Mouse (Mus musculus) left cerebral cortex, adult 2 months (tissue): ENCODE measurements around the gene Ncan. TPM values are rescaled to one million over a fixed set of nuclear protein-coding genes. Genes with fewer than 3 reads are reported as not detected.

ENCODE experiments used
- DNase-seq, 2 experiments: peaks; one replicate each; pipeline ENCODE4 v3.0.0; 2021 to 2022; ENCODE audit warnings: low spot score in 2 of 2, mixed read lengths in 1 of 2; ENCODE audit errors: extremely low spot score in 1 of 2
- H3K27ac ChIP-seq: fragments of 200-600 bp; 2 replicates; pipeline ENCODE4 v1.8.1; 2022
- H3K4me3 ChIP-seq: fragments of 200-600 bp; 2 replicates; pipeline ENCODE4 v1.8.1; 2022
- CTCF ChIP-seq: fragments of 200-600 bp; IDR thresholded peaks from 2 replicates; pipeline ENCODE4 v1.8.1; 2022; ENCODE audit warnings: antibody characterized with exemption, mild to moderate bottlenecking, moderate library complexity
- intact Hi-C: fragments of 180-260 bp; cut with DNase I; formaldehyde crosslinking; loops from one replicate; pipeline ENCODE4 v1.15.1; 2025
- total RNA-seq, 2 experiments: library from RNA; stranded (reverse); gene quantifications; 2 replicates each; pipeline ENCODE4 v1.2.3; 2021

The Ncan gene
- total RNA-seq, 2 experiments from 2014 or later, result 175 to 186 TPM

GRCm38 (mm10) chr8:70147678-70148607, 27.3 kb upstream of the Ncan start:
- H3K4me3 ChIP-seq, result no peak overlapping the region
- DNase-seq, result no peak
- no peak for TF ChIP-seq CTCF
- intact Hi-C loops, result no loop called here
- H3K27ac ChIP-seq, result no peak overlapping the region

- peak overlapping the region; percentile 89 for H3K27ac ChIP-seq
- intact Hi-C loops, result no loop called here
- no peak; the same call in 1 of the 2 replicates for TF ChIP-seq CTCF
- H3K4me3 ChIP-seq, result peak overlapping the region; percentile 82
- DNase-seq, result no peak
These were observed 19.3 kb upstream of the Ncan start for GRCm38 (mm10) chr8:70139981-70140380.

GRCm38 (mm10) chr8:70139026-70139857, 18.6 kb upstream of the Ncan start, which contains the start of the genes Rfxank, Borcs8 and Mef2b:
Gene Rfxank, minus strand, starts transcription at chr8:70139154.
Gene Borcs8, plus strand, starts transcription at chr8:70139499.
Gene Mef2b, plus strand, starts transcription at chr8:70139711.
- intact Hi-C loops, result no loop called here
- no peak; the same call in 1 of the 2 replicates for TF ChIP-seq CTCF
- Histone ChIP-seq H3K27ac (peak within 1 kb of the TSS; percentile 89), H3K4me3 (peak within 1 kb of the TSS; percentile 82)
- DNase-seq, result peak; percentile 95 to 98

GRCm38 (mm10) chr8:70137890-70138289, 17.2 kb upstream of the Ncan start:
- no peak for TF ChIP-seq CTCF
- Histone ChIP-seq H3K27ac (peak overlapping the region; percentile 84; the same call in 1 of the 2 replicates), H3K4me3 (peak overlapping the region; percentile 82; the same call in 1 of the 2 replicates)
- intact Hi-C loops, result no loop called here
- DNase-seq, result no peak

GRCm38 (mm10) chr8:70136591-70136990, 15.9 kb upstream of the Ncan start:
- intact Hi-C loops, result no loop called here
- no peak for TF ChIP-seq CTCF
- no peak overlapping the region for H3K4me3 ChIP-seq
- no peak for DNase-seq
- no peak overlapping the region for H3K27ac ChIP-seq

- no peak for DNase-seq
- H3K27ac ChIP-seq, result no peak overlapping the region
- no peak for TF ChIP-seq CTCF
- intact Hi-C loops, result no loop called here
- no peak overlapping the region for H3K4me3 ChIP-seq
These were observed 14.3 kb upstream of the Ncan start for GRCm38 (mm10) chr8:70134931-70135330.

GRCm38 (mm10) chr8:70134086-70134485, 13.4 kb upstream of the Ncan start:
- intact Hi-C loops, result no loop called here

GRCm38 (mm10) chr8:70131166-70131883, 10.7 kb upstream of the Ncan start, which contains the start of gene Nr2c2ap:
Gene Nr2c2ap, plus strand, starts transcription at chr8:70131333.
- TF ChIP-seq CTCF, result no peak; the same call in 1 of the 2 replicates
- intact Hi-C loops, result no loop called here
- Histone ChIP-seq H3K27ac (peak within 1 kb of the TSS; percentile 80), H3K4me3 (peak within 1 kb of the TSS; percentile 79)
- peak; percentile 71 to 81 for DNase-seq

More at GRCm38 (mm10) chr8:70134086-70134485, 13.4 kb upstream of the Ncan start:
- Histone ChIP-seq H3K4me3 (no peak overlapping the region), H3K27ac (no peak overlapping the region)
- no peak for TF ChIP-seq CTCF
- DNase-seq, result no peak

GRCm38 (mm10) chr8:70130066-70130465, 9.4 kb upstream of the Ncan start:
- Histone ChIP-seq H3K4me3 (no peak overlapping the region), H3K27ac (peak overlapping the region; percentile 80)
- TF ChIP-seq CTCF, result no peak
- DNase-seq, result no peak
- intact Hi-C loops, result no loop called here

GRCm38 (mm10) chr8:70129309-70129952, 8.8 kb upstream of the Ncan start:
- Histone ChIP-seq H3K27ac (peak overlapping the region; percentile 80), H3K4me3 (no peak overlapping the region)
- peak; percentile 55 to 74 for DNase-seq
- intact Hi-C loops, result no loop called here
- TF ChIP-seq CTCF, result no peak
